Mouse (Mus musculus) E14TG2a.4 (cell line): ENCODE measurements around the gene Cyp2d10.
"Not testable (repeated sequence)": the region's sequence is repeated elsewhere in the genome, so short reads cannot be mapped to it uniquely, and the experiment has no call there.

Experiments
- H3K27me3 ChIP-seq: 2 replicates; pipeline ENCODE4 v1.6.1; 2014; ENCODE audit warnings: low read length, control low read depth; ENCODE audit not compliant: insufficient read depth
- H3K36me3 ChIP-seq: 2 replicates; pipeline ENCODE4 v1.6.1; 2014; ENCODE audit warnings: low read length, control low read depth; ENCODE audit not compliant: insufficient read depth
- H3K4me1 ChIP-seq: replicated peaks from 2 replicates; pipeline ENCODE4 v1.6.1; 2014; ENCODE audit warnings: low read depth, low read length, control low read depth
- H3K4me3 ChIP-seq: replicated peaks from 2 replicates; pipeline ENCODE4 v1.5.1; 2014; ENCODE audit warnings: mild to moderate bottlenecking, low read length
- H3K9me3 ChIP-seq: 2 replicates; pipeline ENCODE4 v1.6.1; 2014; ENCODE audit warnings: low read length, control low read depth
- CTCF ChIP-seq: conservative IDR thresholded peaks from 2 replicates; pipeline ENCODE4 v1.5.1; 2014; ENCODE audit warnings: low read length
- NANOG ChIP-seq: IDR thresholded peaks from 2 replicates; pipeline ENCODE4 v1.6.1; 2014; ENCODE audit warnings: borderline replicate concordance, low read length, mixed read lengths
- POU5F1 ChIP-seq: IDR thresholded peaks from 2 replicates; pipeline ENCODE4 v1.6.1; 2014; ENCODE audit warnings: low read length, borderline replicate concordance

Gene Cyp2d10

DNA sequence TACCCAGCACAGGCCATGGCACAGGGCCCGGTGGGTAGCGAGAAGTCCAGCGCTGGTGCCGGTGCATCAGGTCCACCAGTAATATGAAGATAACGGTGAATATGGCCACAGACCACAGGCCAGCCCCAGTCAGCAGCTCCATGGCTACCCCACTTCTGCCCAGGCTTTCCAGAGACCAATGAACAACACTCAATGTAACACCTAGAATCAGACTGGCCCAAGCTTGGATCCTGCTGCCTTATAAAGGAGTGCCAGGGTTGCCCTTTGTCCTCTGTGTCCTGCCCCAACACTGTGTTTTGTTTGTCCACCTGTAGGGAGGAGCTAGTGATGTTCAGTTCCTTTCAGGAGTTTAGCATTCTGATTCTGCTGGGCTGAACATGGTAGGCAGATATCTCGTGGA lies at the start of gene Cyp2d10:
Gene Cyp2d10, minus strand, starts transcription at position 215 of the 400 bp plus-strand sequence.
- no peaks in the 10 kb centered on the region for H3K4me1 ChIP-seq
- no peaks in the 10 kb centered on the region; the same call in 1 of the 2 replicates for H3K27me3 ChIP-seq
- peaks cover 5% of the 10 kb centered on the region for H3K9me3 ChIP-seq
- no peak within 1 kb of the TSS for H3K4me3 ChIP-seq
- TF ChIP-seq CTCF, result no peak
- no peak for TF ChIP-seq POU5F1
- no peak for TF ChIP-seq NANOG
- no peaks in the 10 kb centered on the region for H3K36me3 ChIP-seq

DNA sequence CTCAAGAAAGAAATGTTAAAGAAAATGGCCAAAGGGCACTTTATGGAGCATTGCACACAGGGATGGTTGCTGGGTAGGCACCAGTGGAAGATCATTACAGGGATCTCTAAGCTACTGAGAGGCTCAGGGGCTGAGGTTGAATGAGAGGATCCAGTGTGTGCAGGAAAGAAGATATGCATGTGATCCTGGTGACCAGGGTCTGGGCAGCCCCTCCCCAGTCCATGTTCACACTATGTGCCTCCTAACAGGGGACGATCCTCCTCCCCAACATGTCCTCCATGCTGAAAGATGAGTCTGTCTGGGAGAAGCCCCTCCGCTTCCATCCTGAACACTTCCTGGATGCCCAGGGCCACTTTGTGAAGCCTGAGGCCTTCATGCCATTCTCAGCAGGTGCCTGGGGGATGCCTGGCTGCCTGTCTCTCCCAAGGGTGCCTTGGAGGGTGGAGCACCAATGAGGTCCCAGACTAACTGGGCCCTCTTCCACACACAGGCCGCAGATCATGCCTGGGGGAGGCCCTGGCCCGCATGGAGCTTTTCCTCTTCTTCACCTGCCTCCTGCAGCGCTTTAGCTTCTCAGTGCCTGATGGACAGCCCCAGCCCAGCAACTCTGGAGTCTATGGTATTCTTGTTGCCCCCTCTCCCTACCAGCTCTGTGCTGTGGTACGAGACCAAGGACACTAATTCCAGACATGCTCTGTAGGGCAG lies 49.2 kb upstream of the Cyp2d10 start:
- not testable (repeated sequence) for H3K27me3 ChIP-seq, H3K4me1 ChIP-seq

DNA sequence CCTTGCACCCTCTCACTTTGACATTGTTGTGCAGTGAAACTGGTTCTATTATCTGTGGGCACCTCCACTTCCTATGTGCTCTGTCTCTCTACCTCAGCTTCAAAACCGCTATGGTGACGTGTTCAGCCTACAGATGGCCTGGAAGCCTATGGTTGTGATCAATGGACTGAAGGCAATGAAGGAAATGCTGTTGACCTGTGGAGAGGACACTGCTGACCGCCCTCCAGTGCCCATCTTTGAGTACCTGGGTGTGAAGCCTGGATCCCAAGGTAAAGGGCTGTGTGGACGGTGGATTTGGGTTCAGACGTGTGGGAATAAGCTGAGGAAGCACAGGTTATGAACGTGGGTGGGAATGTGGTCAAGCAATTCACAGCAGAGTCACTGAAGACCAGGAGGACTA lies 46.5 kb upstream of the Cyp2d10 start:
- H3K27me3 ChIP-seq, H3K36me3 ChIP-seq, H3K4me1 ChIP-seq, H3K4me3 ChIP-seq, H3K9me3 ChIP-seq: not testable (repeated sequence)

More for the DNA sequence above, 49.2 kb upstream of the Cyp2d10 start:
- H3K4me3 ChIP-seq, H3K36me3 ChIP-seq, H3K9me3 ChIP-seq: not testable (repeated sequence)

DNA sequence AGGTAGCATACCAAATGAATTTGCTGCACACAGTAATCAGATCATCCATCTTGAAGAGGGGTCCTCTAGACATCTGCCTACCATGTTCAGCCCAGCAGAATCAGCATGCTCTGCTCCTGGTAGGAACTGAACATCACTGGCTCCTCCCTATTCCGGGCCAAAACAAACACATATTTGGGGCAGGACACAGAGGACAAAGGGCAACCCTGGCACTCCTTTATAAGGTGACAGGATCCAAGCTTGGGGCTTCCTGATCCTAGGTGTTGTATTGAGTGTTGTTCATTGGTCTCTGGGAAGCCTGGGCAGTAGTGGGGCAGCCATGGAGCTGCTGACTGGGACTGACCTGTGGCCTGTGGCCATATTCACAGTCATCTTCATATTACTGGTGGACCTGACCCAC lies 45.1 kb upstream of the Cyp2d10 start:
- not testable (repeated sequence) for H3K4me1 ChIP-seq, H3K9me3 ChIP-seq, H3K4me3 ChIP-seq, H3K27me3 ChIP-seq, H3K36me3 ChIP-seq

DNA sequence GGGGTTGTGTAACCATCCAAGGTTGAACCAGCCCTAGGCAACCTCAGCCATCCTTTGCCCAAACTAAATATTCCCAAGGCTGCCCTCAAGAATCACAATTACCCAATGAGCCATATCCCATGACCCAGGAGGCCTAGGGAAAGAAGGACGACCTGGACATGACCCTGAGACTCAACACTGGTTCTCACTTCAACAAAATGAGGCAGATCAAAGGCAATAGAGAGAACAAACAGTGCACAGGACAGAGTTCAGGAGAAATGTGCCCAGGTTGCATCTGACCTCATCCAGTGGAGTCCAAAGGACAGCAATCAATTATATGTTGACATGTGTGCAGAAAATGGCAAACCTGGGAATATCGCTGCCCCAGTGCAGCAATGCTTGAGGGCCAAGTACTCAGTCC lies 43.0 kb upstream of the Cyp2d10 start:
- not testable (repeated sequence) for H3K9me3 ChIP-seq, H3K27me3 ChIP-seq, H3K4me3 ChIP-seq

DNA sequence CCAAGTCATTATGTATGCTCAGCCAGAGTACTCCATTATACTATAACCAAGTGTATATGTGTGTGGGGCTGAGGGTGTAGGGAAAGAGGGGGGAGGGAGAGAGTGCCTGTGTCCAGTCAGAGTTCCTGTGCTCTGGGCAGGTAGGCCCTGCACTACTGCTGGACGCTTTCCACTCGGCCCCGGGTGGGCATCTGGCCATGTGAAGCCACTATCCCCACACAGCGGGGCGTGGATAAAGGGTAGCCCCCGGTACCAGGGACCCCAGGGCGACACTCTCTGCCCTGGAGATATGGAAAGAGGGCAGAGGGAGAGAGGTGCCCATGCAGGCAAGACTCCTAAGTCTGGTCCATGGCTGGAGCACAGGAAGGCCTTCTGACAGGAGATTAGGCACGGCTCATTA lies 38.2 kb upstream of the Cyp2d10 start:
- no peaks in the 10 kb centered on the region for H3K4me1 ChIP-seq
- no peaks in the 10 kb centered on the region for H3K27me3 ChIP-seq
- TF ChIP-seq CTCF (no peak), POU5F1 (no peak), NANOG (no peak)
- no peaks in the 10 kb centered on the region for H3K9me3 ChIP-seq
- no peaks in the 10 kb centered on the region for H3K36me3 ChIP-seq
- H3K4me3 ChIP-seq, result no peak overlapping the region

More for the DNA sequence above, 43.0 kb upstream of the Cyp2d10 start:
- not testable (repeated sequence) for H3K36me3 ChIP-seq, H3K4me1 ChIP-seq

DNA sequence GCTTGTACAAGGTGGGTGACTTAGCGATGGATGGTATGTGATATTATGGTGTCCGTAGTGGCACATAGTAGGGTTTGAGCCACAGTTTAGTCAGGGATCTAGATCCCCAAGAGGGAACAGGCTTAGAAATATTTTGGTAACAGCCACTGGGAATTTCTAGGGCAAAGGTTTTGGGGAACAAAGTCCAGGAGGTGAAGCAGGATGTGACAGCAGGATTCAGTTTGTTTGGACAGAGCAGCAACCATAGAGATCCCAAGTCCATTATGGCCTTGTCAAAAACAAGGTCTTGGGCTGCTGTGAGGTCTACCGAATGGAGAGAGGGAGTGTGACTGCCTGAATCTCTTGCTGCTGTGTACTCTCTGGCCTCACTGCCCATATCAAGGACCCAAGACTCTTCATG lies 36.7 kb upstream of the Cyp2d10 start:
- no peaks in the 10 kb centered on the region for H3K27me3 ChIP-seq
- no peak for TF ChIP-seq CTCF
- no peak for TF ChIP-seq POU5F1
- no peak for TF ChIP-seq NANOG
- H3K36me3 ChIP-seq, result no peaks in the 10 kb centered on the region
- no peaks in the 10 kb centered on the region for H3K9me3 ChIP-seq
- H3K4me3 ChIP-seq, result no peak overlapping the region
- H3K4me1 ChIP-seq, result no peaks in the 10 kb centered on the region

DNA sequence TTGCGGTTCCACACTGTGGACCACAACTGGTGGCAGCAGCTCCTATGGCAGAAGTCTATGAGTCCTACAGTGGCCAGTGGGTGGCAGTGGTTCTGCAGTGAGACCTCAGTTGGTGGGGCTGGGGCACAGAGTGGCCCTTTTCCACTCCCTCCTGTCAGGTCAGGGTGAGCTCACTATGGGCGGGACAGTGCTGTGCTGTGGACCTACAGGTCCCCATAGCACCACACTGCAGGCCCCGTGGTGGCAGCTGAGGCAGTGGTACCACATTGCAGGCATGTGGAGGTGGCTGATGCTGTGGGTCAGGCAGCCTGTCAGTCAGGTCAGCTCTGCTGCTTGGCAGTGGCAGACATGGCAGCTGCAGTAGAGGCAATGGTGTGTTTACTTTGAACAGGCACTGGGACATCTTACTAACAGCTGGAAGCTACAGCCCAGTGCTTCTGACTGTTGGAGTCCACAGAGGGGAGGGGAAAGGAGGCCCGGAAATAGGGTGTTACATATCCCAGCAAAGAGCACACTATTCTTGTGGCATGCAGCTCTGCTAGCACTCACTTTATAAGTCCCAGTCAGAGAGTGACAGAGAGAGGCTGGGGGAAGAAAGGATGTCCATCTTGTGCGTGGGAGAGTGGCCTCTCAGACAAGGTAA lies 31.1 kb upstream of the Cyp2d10 start:
- H3K4me1 ChIP-seq, result no peaks in the 10 kb centered on the region
- peaks cover 28% of the 10 kb centered on the region for H3K9me3 ChIP-seq
- H3K4me3 ChIP-seq, result no peak overlapping the region
- TF ChIP-seq CTCF, result no peak
- no peak for TF ChIP-seq POU5F1
- no peaks in the 10 kb centered on the region for H3K27me3 ChIP-seq
- no peaks in the 10 kb centered on the region for H3K36me3 ChIP-seq

DNA sequence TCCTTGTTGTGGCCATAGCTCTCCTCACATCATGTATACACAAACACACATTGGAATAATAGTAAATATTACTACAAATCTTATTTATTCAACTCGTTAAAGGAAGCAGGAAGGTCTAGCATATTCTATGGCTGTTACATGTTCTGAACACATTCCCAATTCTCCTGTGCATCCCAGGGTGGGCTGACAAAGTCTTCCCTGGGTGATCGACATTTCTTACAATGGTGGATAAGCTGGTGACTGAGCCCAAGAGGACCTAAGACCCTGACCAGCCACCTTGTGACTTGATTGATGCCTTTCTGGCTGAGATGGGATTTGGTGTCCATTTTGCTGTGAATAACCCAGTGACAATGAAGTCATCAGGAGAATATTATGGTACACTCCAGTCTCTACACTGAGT lies 28.6 kb upstream of the Cyp2d10 start:
- no peaks in the 10 kb centered on the region for H3K4me1 ChIP-seq
- no peak overlapping the region for H3K4me3 ChIP-seq
- TF ChIP-seq CTCF (no peak), POU5F1 (no peak), NANOG (no peak)
- H3K36me3 ChIP-seq, result no peaks in the 10 kb centered on the region
- H3K9me3 ChIP-seq, result peaks cover 51% of the 10 kb centered on the region
- no peaks in the 10 kb centered on the region for H3K27me3 ChIP-seq
